Mouse (Mus musculus): ENCODE data around the gene Kazn.

The Kazn gene

GRCm38 (mm10) chr4:142164386-142164785, 74.8 kb downstream of the Kazn start:
- DNase-seq (ENCODE audit: low spot score in 2 of 2), result no peak

- no peak for DNase-seq (ENCODE audit: low spot score in 2 of 2)
These were observed 75.3 kb downstream of the Kazn start for GRCm38 (mm10) chr4:142163862-142164261.

DNA sequence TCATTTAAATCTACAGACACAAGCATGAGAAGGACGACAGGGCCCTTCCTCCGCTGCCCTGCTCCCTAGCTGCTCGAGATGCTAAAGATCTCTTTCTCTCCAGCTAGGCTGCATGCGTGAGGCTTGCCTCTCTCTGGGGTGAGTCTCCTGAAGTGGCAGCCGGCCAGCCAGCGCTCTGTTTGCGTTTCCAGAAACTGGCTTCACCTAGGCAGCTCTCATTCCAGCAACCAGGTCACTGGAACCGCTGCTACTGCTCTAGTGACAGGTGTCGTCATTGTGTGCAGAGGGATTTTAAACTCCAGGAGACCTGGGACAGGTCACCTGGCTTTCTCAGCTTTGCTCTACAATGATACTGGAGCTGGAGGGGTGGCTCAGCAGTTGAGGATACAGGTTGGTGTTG, 76.5 kb downstream of the Kazn start:
- no peak for DNase-seq (ENCODE audit: low spot score in 2 of 2)

- DNase-seq (ENCODE audit: low spot score in 2 of 2), result no peak
These were observed 77.1 kb downstream of the Kazn start for GRCm38 (mm10) chr4:142162102-142162501.

- peak; percentile 22 to 54 for DNase-seq (ENCODE audit: low spot score in 2 of 2)
These were observed 79.2 kb downstream of the Kazn start for GRCm38 (mm10) chr4:142160041-142160440.

DNA sequence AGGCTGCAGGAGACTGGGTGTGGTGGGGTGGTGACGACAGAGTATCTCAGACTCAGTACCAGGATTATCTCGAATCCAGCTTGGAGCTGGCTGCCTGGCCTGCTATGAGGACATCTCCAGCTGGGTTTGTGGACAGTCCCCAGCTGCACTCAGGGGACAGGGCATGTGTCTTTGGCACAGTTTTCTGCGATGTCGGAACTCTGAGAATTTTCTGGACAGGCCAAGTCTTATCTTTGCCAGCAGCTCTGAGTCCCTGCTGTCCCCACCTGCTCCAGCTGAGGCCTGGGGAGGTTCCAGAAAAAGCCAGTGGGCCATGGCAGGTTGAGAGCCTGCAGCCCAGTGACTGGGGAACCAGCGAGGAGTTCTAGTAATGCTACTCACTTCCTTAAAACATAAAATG, 82.7 kb downstream of the Kazn start:
- DNase-seq (ENCODE audit: low spot score in 2 of 2), result peak in 1 of 2 experiments; percentile 15

- no peak for DNase-seq (ENCODE audit: low spot score in 2 of 2)
These were observed 85.0 kb downstream of the Kazn start for GRCm38 (mm10) chr4:142154246-142154645.

- peak; percentile 74 to 76 for DNase-seq (ENCODE audit: low spot score in 2 of 2)
These were observed 85.7 kb downstream of the Kazn start for GRCm38 (mm10) chr4:142153526-142153925.

- DNase-seq (ENCODE audit: low spot score in 2 of 2), result no peak
These were observed 86.3 kb downstream of the Kazn start for GRCm38 (mm10) chr4:142152733-142153422.

DNA sequence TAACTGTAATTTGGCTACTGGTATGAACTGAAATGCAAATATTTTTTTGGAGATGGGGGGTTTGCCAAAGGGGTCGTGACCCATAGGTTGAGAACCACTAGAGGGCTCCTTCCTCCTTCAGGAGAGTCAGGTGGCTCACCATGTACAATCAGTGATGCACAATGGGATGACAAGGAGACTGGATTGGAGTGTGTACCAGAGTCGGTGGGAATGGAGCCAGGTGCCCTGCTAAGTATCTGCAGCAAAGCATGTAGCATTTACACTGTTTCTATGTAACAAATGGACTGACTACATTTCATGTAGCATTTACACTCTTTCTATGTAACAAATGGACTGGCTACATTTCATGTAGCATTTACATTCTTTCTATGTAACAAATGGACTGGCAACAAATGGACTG, 89.1 kb downstream of the Kazn start:
- no peak for DNase-seq (ENCODE audit: low spot score in 2 of 2)

DNA sequence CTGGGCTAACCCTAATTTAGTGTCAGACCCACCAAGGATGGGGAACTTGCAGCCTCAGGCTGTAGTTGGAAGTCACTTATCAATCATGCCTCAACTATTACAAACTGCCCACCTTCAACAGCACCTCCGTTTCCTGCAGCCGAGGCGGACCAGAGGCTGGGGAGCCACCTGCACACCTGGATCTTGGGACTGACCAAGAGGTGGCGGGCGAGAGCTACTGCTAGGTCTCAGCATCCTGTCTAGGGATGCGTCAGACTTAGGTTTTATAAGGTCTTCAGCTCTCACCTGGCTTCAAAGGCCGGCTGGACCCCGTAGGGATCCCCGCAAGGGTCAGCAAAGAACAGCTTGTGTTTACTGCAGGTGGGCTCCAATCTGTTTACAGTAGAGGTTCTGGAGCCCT, 90.0 kb downstream of the Kazn start:
- DNase-seq (ENCODE audit: low spot score in 2 of 2), result no peak

- no peak for DNase-seq (ENCODE audit: low spot score in 2 of 2)
These were observed 91.5 kb downstream of the Kazn start for GRCm38 (mm10) chr4:142147671-142148070.

GRCm38 (mm10) chr4:142144096-142144495, 95.1 kb downstream of the Kazn start:
- no peak for DNase-seq (ENCODE audit: low spot score in 2 of 2)

- no peak for DNase-seq (ENCODE audit: low spot score in 2 of 2)
These were observed 95.9 kb downstream of the Kazn start for GRCm38 (mm10) chr4:142143290-142143689.

DNA sequence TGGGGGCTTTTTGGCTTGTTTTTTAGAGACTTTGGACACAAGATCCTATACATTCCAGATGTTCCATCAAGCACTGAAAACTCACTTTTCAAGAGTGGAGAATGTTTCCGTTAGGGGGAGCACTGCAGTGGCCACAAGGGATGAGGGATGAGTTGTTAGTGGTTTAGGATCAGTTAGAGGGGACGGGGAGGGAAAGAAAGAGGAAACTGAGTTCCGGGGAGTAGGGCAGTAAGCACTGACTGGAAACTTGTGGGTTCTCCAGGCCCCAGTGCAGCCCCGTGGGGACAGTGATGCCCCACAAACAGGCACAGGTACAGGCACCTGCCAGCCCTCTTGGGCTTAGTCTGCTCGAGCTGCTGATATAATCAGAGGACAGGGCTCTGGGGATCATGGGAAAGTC, 99.5 kb downstream of the Kazn start:
- DNase-seq (ENCODE audit: low spot score in 2 of 2), result no peak

DNA sequence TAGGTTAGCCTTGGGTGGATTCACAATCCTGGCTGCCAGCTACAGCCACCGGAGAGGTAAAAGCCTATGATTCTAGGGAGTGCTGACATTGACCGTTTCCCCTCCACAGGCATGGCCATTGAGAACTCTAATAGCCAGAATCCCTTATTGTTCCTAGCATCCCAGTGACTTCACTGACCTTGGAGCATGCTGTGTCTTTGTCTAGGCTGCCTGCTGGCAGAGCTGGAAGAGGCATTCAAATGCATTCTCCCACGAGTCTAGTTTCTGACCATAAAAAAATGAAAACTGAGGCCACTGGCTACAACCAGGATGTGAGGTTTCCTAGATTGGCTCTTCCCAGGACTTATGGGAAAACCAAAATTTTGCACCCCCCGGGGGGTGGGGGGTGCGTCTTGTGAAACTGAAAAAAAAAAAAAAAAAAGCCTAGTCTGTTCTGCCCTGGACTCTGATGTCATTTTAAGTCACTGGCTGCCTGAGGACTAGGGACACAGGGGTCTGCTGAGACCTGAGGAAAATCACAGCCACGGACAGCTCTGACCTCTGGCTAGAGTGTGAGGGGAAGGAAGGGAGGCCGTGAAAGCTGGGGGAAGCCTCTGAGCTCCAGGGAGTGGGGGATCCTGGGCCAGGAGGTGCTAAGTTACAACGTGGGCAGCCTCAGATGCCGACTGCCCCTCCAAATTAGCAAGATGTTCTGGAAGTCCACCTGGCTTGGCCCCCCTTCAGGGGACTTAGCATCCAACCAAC, 100.7 kb downstream of the Kazn start:
- no peak for DNase-seq (ENCODE audit: low spot score in 2 of 2)

DNA sequence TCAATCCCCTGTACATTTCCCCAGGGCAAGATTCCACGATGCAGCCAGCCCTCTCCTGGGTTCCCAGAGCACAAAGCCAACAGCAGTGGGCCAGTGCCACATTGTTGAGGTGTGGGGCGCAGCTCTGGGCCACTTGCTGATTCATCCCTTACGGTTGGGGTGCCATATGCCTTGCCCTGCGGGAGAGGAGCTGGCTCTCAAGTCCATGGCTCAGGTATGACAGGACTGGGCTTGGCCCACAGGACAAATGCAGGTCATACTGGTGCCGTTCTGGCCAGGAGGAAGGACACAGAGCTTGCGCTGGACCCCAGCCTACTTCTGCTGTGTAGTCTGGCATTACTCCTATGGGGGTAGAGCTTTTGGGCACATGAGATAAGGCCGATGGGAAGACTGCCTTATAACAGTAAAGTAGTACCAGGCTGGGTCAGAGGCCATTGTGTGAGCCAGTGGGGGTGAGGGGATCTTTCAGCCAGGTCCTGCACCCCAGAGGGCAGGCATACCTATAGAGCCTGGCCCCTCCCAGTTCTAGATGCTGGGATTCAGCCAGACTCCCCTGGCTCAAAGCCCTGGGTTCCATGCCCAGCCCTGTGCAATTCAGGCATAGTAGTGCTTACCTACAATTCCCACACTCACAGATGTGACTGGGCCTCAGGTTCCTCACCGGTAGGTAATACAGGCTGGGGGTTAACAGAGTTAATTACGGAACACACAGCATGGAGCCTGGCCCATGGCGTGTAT, 102.3 kb downstream of the Kazn start:
- DNase-seq (ENCODE audit: low spot score in 2 of 2), result no peak

DNA sequence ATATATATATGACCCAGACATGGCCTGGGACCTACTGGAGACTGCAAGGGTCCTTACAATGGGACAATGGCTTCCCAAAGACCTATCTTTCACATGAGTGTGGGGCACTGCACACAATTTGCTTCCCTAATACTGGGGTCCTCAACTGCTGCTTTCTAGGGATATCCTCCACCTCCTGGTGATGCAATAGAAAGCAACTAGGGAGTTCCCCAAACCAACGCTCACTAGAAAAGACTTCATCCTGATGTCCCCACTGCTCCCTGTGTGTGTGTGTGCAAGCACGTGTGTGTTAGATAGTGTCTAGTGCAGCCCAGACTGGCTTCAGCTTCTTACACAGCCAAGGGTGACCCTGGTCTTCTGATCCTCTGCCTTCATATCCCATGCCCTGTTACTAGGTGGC, 103.7 kb downstream of the Kazn start:
- DNase-seq (ENCODE audit: low spot score in 2 of 2), result no peak

- DNase-seq (ENCODE audit: low spot score in 2 of 2), result no peak
These were observed 109.0 kb downstream of the Kazn start for GRCm38 (mm10) chr4:142130162-142130561.

GRCm38 (mm10) chr4:142127275-142127788, 111.9 kb downstream of the Kazn start:
- no peak for DNase-seq (ENCODE audit: low spot score in 2 of 2)

GRCm38 (mm10) chr4:142126641-142127274, 112.4 kb downstream of the Kazn start:
- no peak for DNase-seq (ENCODE audit: low spot score in 2 of 2)

- DNase-seq (ENCODE audit: low spot score in 2 of 2), result no peak
These were observed 118.0 kb downstream of the Kazn start for GRCm38 (mm10) chr4:142121164-142121563.
